Mouse (Mus musculus) fibroblast of lung, adult 2 months (primary cell): ENCODE measurements around the gene Ankfn1.
A peak's percentile ranks its signal among the peaks of the same experiment; 100 is the strongest.

Experiments
- DNase-seq: peaks from one replicate; pipeline ENCODE4 v3.0.0-alpha.2; 2011; ENCODE audit warnings: low read depth

Gene Ankfn1

GRCm38 (mm10) chr11:89777431-89777830, at the start of gene Ankfn1:
Gene Ankfn1, minus strand, starts transcription at chr11:89777653.
- DNase-seq = no peak

GRCm38 (mm10) chr11:89823661-89824446, 46.4 kb upstream of the Ankfn1 start:
- no peak for DNase-seq

GRCm38 (mm10) chr11:89818594-89818993, 41.1 kb upstream of the Ankfn1 start:
- DNase-seq = peak; percentile 2

DNA sequence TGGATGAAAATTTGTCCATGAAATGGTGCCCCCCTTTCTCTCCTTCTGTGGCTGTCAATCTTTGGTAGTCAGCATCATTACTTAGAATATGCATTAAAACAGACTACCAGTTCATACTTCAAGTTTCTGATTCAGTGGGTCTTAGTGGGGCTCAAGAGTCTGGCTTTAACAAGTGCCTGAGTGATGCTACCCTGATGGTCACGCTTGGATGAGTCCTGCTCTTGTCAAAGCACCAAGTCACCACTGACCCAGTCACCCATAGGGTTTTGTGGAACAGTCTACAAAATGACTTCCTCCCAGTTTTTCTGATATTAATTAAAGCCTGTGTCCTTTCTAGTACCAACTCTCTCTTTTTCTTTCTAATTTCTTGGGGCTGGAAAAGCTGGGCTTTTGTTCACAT, 34.0 kb upstream of the Ankfn1 start:
- DNase-seq = no peak

DNA sequence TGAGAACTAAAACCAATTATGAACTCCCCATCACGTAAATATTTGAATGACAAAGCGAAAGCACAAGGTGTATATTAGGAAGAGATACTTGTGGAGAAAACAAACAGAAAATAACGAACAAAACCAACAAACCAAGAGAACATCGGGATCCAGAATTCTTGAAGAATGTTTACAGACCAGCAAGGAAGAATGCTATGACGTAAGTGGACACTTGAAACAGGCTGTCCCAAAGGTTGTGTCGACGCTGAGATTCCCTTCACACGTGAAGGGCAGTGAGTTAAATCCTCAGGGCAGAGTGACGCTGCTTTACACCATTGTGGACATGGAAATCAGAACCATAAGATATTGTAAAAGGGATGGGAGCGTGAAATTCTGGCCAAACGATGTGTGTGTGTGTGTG, 30.5 kb upstream of the Ankfn1 start:
- DNase-seq = no peak

DNA sequence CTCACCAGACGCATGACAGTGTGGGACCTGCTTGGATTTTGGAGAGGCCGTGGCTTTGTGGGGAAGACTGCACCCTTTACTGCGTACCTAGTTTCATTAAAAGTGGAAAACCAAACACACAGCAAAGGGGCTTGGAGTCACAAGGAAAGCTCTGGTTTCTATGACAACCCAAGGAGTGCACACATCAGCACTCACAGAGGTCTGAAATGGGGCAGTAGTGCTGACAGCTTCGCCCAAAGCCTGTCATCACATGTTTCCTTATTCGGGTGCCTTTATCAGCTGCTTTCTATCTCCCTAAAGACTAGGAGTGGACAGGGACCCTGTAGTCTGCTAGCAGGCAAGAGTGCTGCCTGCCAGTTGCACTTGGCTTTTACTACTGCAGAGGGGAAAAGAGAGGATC, 27.4 kb upstream of the Ankfn1 start:
- DNase-seq = no peak

DNA sequence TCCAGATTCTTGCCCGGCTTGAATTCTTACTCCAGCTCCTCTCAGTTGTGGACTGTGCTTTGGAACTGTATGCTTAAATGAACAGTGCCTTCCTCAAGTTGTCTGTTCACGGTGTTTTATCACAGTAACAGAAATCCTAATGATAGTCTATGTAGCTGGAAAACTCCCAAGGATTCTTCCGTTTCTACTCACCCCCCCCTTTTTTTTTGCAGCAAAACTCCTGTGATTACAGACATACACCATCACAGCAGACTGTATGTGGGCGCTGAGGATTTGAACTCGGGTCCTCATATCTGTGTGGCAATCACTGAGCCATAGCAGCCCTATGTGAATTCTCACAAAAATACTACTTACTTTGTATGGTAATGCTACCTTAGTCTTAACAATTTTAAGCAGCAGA, 26.5 kb upstream of the Ankfn1 start:
- DNase-seq = no peak

- DNase-seq = no peak
Observed at GRCm38 (mm10) chr11:89792709-89793108, 15.3 kb upstream of the Ankfn1 start.

DNA sequence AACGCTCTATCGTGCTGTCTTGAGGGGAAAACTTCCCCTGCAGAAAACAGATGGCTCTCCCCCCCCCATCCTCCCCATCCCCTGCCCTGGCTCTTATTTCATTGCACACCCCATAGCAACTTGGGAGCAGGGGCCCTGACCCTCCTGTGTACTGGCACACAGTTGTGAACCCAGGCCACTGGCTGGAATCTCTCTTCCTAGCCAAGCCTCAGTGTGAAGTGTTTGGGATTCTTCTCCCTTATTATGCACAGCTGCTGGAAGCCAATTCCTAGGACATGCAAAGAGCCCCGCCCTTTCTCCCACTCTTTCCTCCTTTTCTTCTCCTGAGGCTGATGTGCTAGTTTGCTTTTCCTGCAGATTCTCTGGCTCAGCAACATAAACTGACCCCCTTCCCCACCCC, 1.4 kb downstream of the Ankfn1 start:
- no peak for DNase-seq

GRCm38 (mm10) chr11:89774913-89775312, 2.5 kb downstream of the Ankfn1 start:
- DNase-seq = no peak

GRCm38 (mm10) chr11:89772941-89773340, 4.5 kb downstream of the Ankfn1 start:
- no peak for DNase-seq

GRCm38 (mm10) chr11:89765770-89766148, 11.7 kb downstream of the Ankfn1 start:
- DNase-seq = no peak

DNA sequence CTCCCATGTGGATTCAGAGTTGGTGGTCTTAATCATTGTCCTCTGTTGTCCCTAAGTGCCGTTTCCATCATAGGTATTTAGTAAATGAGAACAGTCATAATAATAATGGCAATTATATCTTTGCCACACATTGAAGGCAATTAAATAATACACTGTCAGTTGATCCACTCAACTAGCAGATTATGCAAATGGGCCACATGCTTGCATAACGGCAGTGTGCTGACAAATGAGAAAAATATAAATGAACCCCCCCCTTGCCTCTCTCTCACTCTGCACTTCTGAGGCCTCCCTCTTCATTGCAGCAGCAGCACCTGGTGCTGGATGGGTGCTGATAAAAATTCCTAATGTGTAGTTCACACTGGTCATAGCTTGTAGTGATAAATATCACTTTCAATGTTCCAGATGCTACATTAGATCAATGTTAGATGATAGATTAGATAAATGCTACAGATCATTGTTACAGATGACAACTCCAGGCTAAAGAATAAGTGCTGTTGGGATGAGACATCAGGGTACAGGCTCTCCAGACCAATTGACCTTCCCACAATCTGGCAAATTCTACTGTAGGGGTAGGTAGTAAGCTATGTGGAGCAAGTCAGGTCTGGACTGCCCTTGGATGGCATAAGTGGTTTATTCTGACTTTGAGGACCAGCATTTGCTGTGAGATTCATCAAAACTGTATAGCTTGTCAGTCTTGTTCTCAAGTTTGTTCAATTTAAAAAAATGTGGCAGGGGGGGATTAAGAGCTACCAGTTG, 12.3 kb downstream of the Ankfn1 start:
- DNase-seq = no peak

- DNase-seq = no peak
Observed at GRCm38 (mm10) chr11:89733973-89734693, 43.3 kb downstream of the Ankfn1 start.

DNA sequence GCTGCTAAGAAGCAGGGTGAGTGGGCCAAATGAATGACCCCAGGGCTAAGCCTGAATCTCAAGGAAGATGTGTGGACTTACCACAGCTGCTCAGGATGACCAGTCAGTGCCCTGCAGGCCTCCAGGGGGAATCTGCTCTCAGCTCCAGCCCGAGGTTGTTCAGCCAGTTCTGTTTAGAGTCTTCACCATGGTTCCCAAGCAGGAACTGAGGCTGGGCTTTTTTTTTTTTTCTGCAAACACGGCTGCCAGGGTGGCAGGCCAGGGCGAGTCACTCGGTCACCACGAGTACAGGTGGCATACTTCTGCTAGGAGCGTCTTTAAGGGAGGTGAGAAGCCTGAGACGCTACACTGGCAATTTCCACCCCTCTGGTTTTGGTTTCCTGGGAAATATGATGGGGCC, 43.9 kb downstream of the Ankfn1 start:
- DNase-seq = no peak

DNA sequence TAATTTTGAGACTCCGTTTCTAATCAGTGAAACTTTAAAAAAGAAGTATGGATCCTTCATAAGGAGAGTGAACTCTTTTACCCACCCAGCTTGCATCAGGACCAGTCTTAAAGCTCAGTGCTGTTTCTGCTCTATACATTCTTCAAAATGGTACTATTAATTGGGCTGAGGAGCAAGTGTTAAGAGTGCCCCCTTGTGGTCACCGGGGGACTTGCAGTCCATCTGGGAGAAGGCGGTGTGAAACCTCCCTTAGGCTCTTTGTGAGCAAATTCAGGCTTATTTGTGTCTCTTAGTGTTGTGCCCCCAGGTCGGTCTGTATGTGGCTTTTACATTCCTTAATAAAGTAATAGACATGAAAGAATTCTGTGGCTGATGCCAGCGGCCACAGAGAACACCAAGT, 56.6 kb downstream of the Ankfn1 start:
- peak; percentile 40 for DNase-seq

GRCm38 (mm10) chr11:89718491-89718982, 58.9 kb downstream of the Ankfn1 start:
- DNase-seq = no peak

- DNase-seq = no peak
Observed at GRCm38 (mm10) chr11:89716351-89716750, 61.1 kb downstream of the Ankfn1 start.

DNA sequence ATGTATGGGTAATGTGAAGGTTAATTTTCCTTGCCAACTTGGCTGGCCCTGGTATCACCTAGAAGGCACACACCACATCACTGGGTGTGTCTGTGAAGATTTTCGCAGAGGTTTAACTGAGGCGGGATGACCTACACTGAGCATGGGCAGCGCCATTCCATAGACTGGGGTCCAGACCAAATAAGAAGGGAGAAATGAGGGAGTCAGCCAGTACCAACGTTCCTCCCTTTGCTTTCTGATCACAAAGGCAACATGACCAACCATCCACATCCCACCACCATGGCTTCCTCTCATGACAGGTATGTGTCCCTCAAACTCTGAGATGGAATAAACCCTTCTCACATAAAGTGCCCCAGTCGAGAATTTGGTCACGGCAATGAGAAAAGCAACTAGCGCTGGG, 68.9 kb downstream of the Ankfn1 start:
- DNase-seq = no peak

DNA sequence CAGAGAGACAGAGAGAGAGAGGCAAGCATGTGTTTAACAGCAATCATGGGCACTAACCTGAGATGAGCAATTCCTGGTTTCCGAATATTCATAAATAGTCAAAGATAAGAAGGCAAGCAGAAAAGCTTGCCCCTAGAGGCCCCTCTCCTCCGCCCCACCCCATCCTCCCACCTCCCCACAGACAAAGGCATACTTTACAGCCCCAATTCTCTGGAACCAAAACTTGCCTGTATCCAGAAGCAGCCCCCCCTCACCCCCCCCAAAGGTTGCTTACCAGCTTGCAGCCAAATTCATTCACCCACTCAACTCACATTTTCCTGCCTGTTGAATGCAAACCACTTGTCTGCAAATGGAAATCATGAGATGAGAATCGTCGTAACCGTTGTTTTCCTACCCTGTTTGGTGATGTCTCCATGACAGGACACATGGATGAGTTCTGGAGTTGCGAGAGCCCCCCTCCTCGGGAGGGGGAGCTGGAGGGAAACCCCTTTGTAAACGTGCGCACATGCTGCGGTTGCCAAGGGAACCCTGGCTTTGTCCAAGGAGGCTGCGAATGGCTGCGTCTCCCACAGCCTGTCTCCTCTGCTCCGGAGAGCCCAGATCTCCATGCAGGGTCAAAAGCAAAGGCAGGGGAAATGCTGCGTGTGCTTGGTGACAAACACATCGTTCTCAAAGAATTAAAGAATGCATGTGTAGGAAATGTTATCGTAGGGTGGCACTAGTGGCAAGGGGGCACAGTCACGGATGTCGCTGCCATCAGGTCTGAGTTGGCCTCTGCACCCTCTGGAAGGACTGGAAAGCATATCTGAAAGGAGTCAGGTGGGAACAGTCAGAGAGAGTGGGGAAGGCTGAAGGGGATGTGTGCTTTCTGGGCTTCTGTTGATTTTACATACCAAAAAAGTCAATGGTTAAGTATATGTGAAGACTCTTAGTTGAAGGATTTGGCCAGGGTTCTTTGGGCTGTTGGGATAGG, 80.7 kb downstream of the Ankfn1 start:
- DNase-seq = no peak

DNA sequence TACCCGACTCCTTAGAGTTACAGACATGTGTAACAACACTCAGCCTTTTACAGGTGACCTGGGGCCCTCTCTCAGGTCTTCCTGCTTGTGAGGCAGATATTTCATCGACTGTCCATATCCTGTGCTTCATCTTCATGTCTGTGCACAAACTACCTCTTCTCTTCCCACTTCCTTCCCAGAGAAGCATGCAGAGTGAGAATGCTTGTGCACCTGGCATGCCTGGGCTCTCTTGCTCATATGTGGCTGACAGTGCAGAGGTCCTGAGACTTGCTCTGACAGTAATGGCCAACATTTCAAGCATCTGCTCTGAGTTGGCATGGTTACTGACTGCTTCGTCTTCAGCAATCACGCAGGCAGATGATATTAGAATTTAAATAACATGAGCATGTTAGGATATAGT, 83.8 kb downstream of the Ankfn1 start:
- DNase-seq = no peak

- DNase-seq = no peak
Observed at GRCm38 (mm10) chr11:89676922-89677321, 100.5 kb downstream of the Ankfn1 start.
